Mouse (Mus musculus): Measurements from ENCODE around the gene Acp5.
A peak's percentile ranks its signal among the peaks of the same experiment; 100 is the strongest.

Gene Acp5

DNA sequence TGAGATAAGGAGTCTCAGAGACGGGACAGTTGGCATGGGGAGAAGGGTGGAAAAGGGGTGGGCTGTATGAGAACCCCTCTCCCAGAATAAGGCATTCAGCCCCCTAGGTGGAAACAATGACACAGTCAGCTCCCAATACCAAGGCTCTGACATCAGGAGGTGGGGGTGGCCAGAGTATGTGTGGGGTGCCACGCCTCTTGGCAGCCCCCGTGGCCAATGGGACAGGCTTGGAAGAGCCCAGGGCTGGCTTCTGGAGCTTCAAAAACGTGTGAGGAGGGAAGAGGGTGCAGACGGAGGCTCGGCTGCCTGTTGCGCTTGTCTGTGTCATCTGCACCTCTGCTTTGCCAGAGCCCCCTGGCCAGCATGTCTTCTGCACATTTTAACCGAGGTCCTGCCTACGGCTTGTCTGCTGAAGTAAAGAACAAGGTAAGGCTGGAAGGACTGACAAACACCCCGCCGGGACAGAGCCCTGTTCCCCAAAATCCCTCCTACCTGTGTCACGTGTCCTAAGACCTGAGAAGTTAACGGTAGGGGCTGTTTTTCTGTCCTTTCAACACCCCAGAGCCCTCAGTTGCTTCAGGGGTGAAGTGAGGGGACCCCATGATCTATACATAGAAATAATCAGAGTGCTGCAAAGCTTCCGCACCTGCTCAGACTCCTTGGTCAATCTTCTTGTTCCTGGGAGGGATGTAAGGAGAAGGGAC is 36.4 kb downstream of the Acp5 start, which contains the start of gene Cnn1:
Gene Cnn1, plus strand, starts transcription at position 224 of the 704 bp plus-strand sequence.
- no peak for DNase-seq (ENCODE audit: low read depth)

DNA sequence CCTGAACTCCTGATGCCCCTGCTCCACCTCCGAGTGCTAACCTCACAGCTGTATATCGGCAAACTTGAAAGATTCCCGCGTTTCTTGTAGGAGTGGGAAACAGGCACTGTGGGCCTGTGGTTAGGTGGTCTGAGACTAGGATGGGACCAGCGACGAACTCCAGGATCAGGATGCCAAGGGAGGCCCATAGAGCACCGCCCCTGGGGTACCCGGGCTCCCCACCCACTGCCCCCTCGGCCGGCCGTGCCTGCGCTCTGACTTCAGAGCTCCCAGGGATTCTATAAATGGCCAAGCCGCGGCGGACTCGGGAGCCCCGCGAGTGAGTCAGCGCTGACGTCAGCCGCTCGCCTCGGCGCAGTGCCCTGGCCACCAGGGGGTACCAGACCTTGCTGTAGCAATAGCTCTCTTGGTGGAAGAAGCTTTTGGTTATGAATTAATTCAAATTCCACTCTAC is 39.6 kb downstream of the Acp5 start:
- peak; percentile 69 for DNase-seq (ENCODE audit: low read depth)

DNA sequence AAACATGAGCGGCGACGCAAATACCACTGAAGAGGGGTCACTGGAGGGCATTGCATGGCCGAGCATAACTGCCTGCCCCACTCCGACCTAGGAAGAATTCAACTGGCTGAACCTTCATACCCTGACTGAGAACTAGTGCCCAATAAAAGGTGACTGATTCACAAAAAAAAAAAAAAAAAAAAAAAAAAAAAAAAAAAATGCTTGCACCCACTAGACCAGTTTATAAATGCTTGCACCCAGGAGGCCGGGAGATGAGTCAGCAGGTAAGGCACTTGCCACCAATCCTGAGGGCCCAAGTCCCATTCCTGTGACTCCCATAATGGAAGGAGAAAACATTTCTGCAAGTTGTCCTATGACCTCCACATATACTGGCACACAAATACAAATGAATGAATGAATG is 42.8 kb downstream of the Acp5 start:
- DNase-seq (ENCODE audit: low read depth) = no peak

DNA sequence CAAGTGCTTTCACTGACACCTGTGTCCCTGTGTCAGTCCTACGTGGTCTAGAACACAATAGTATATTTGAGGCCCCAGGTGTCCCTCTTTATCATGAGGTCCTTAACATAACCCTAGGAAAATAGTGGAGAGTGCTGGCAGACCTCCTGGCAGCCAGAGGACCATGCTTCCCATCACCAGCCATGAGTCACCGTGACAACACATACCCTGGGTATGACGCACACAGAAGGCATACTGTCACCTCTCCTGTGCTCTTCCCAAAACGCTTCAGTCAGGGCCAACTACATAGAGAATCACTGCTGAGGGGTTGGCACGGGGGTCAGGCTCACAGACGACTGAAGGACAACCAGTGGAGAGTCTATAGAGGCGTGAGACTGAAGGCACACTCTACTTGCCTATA is 45.5 kb downstream of the Acp5 start:
- DNase-seq (ENCODE audit: low read depth) = no peak

DNA sequence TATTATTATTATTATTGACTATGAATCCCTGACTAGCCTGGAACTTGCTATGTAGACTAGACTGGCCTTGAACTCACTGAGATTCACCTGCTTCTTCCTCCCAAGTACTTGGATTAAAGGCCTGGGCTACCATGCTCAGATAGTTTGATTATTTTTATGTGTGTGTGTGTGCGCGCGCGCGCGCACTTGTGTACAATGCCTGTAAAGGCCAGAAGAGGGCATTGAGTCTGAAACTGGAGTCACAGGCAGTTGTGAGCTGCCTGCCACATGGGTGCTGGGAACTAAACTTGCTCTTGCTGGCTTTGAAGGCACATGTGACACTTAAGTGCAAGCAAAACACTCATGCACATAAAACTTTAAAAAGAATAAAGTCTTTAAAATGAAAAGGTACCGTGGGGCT is 46.2 kb downstream of the Acp5 start:
- DNase-seq (ENCODE audit: low read depth) = no peak

DNA sequence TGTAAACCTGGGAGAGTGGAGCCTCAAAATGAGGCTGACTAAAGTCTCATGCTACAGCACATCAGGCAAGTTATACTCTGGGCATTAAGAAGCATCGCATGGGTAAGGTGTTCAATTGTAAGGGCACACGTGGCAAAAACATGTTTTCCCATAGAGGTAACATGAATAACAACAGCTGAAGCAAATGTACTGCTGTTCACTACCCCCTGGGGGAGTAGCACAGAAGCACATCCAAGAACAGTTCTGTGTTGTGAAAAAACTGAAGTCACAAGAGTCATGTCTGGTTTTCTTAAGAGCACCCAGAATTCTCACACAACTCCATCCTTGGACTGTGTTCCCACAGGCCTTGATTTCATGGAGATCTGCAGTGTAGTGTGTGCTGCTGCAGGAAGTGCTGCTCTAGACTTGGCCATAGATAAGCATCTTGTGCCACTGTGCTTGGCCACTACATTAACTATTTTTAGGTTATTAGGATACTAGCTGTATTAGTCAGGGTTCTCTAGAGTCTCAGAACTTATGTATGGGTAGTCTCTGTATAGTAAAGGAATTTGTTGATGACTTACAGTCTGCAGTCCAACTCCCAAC is 48.4 kb downstream of the Acp5 start:
- no peak for DNase-seq (ENCODE audit: low read depth)

DNA sequence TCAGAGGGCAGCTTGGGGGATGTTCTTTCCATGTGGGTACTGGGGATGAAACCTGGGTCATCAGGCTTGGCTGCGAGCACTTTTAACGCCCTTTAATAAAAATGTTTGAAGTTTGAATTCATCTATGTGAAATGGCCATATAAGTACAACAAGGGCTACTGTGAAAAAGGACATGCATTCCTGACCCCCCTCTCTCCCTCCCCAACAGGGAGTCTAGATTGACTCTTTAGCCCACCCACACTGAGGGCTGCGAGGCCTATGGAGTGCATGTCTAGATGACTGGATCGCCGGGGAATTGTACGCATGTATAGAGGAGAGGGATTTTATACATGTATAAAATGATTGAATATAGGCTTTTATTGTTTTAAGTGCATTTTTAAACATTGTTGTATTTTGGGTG is 49.5 kb downstream of the Acp5 start:
- DNase-seq (ENCODE audit: low read depth) = no peak

DNA sequence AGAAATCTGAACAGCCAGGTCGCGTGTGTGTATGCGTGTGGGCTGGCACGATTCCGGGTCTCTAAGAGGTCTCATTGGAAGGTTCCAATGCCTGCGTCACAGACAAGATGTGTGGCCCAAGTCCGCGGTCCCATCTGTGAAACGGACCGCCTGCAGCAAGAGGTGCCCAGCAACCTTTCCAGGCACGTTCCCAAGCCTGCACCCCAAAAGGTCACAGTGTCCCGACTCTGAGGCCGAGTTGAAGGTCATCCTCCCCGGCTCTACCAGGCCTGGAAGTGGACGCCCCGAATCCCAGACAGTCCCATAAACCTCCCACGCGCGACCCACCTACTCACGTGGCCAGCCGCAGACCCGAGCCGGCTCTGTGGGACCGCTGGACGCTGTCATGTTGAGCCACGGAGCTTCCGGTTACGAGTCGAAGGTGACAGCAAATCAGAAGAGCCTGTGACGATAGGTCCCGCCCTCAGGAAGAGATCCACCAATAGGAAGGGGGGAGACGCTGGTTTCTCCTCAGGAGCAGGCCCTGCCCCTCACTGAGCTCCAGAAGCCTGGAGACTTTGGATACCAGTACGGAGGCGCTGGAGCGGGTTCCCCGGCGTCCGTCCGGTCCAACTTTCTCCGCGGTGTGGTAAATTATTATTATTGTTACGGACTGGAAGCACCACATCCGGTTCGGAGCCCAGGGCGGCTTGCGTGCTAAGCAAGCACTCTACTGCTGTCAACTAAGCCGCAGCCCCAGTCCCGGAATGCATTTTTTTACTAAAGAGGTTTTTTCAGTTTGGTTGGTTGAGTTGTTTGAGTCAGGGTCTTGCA is 50.3 kb downstream of the Acp5 start, which contains the start of gene Ecsit:
Gene Ecsit, minus strand, starts transcription at position 417 of the 813 bp plus-strand sequence.
- peak; percentile 96 for DNase-seq (ENCODE audit: low read depth)

DNA sequence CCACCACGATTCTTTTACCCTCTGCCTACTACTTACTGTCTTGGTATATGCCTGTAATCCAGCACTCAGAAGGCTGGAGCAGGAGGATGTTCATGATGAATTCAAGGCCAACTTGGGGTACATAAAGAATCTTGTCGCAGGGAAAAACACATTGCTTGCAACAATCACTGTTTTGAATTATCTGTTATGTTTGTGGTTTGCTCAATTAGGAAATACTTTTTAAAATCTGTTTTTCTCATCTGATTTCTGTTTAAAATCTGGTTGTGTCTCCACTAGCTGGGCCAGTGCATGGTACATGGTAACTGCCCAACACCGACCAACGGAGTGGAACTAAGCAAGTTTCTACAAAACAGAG is 50.9 kb downstream of the Acp5 start:
- no peak for DNase-seq (ENCODE audit: low read depth)
